Mouse (Mus musculus): Measurements from ENCODE around the gene Casp9. TPM values are rescaled to one million over a fixed set of nuclear protein-coding genes. Genes with fewer than 3 reads are reported as not detected.

Casp9 gene
- polyA plus RNA-seq, 1 experiment from 2014 or later = 14.2 TPM

DNA sequence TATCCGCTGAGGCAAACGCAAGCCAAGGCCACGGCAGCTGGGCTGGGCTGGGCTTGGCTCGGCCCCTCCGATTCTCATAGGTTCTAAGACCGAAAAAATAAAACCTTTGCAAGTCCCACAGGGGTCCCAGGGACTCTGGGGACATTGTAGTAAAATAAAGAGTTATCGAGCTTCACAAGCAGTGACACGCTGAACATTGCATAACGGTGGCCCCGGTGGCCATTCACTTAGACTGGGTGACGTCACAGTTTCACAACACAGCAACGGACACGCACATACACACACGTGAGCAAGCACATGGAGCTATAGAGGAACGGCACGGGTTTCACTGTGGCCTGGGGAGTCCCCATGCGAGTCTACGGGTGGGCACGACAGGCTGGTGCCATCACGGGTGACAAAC lies 65.1 kb downstream of the Casp9 start:
- peaks cover 3% of the 10 kb centered on the region; the same call in 1 of the 2 replicates for H3K4me1 ChIP-seq
- no peaks in the 10 kb centered on the region for H3K9me3 ChIP-seq
- no peak for ATAC-seq (ENCODE audit: insufficient number of reproducible peaks, insufficient read depth, low FRiP score, low TSS enrichment, low read depth)
- H3K9ac ChIP-seq = no peak overlapping the region
- H3K4me3 ChIP-seq = no peak overlapping the region
- no peak overlapping the region for H3K4me2 ChIP-seq
- no peaks in the 10 kb centered on the region for H3K27me3 ChIP-seq
- 92% methylated on average over 20 of the region's 20 CpGs for WGBS
- H3K27ac ChIP-seq = no peak overlapping the region
- H3K36me3 ChIP-seq = peaks cover 31% of the 10 kb centered on the region

DNA sequence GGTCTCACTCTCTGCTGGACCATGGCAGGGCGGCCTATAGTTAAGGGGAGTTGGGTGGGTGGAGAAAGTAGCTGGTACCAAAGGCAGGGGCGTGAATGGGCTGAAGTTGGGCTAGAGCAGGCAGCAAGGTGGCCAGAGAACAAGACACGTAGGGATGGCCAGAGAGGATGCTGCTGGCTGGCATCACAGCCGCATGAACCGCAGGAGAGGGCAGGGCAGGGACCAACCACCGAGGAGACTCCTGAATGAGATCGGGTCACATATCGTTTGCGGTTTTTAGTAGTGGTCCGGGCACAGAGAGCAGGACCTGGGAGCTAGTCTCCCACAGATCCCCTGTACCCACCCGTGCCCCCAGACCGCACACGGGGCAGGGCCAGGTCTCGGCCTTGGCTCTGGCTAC lies 65.9 kb downstream of the Casp9 start:
- Histone ChIP-seq H3K9ac (no peak overlapping the region), H3K36me3 (peaks cover 31% of the 10 kb centered on the region), H3K4me3 (no peak overlapping the region), H3K9me3 (no peaks in the 10 kb centered on the region), H3K27me3 (no peaks in the 10 kb centered on the region), H3K4me1 (peaks cover 7% of the 10 kb centered on the region; the same call in 1 of the 2 replicates), H3K27ac (no peak overlapping the region), H3K4me2 (no peak overlapping the region)
- no peak for ATAC-seq (ENCODE audit: insufficient number of reproducible peaks, insufficient read depth, low FRiP score, low TSS enrichment, low read depth)
- 92% methylated on average over 14 of the region's 14 CpGs for WGBS

GRCm38 (mm10) chr4:141860246-141860841 lies 66.9 kb downstream of the Casp9 start:
- Histone ChIP-seq H3K9ac (0 out of 2 replicates have a peak overlapping the region, but pooled peaks have one; percentile 16), H3K4me2 (no peak overlapping the region), H3K27ac (no peak overlapping the region), H3K4me3 (no peak overlapping the region), H3K36me3 (peaks cover 31% of the 10 kb centered on the region), H3K27me3 (no peaks in the 10 kb centered on the region), H3K9me3 (no peaks in the 10 kb centered on the region), H3K4me1 (peaks cover 7% of the 10 kb centered on the region; the same call in 1 of the 2 replicates)
- no peak for ATAC-seq (ENCODE audit: insufficient number of reproducible peaks, insufficient read depth, low FRiP score, low TSS enrichment, low read depth)
- 78% methylated on average over 19 of the region's 19 CpGs for WGBS

DNA sequence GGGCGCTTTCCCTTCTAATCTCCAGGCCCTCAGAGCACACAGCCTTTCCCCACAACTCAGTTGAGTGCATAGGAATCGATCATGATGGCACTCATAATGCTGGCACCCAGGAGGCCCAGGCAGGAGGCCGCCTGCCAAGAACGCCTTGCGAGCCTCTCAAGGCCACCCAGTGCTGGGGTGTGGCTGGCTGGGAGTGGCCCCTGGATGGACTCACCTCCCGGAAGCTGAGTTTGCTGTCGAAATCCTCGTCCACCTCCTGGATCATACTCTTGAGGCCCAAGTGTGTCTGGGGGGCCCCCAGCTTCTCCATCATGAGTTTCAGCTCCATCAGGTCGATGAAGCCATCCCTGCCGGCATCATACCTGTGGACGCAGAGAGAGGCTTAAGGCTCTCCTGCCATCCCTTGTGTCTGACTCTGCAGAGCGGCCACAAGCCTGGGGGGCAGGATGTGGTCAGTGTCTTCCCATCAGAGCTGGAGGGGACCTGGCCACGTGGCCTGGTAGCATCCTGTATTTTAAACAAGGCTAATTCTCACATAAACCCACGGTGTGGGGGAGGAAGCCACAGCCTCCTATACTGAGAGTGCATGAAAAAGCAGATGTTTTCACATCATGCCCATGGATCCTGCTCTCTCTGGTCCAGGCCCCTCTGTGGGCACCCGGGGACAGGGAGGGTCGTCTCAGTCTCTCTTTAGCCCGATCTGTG lies 68.3 kb downstream of the Casp9 start:
- Histone ChIP-seq H3K4me1 (peaks cover 13% of the 10 kb centered on the region), H3K4me2 (no peak overlapping the region), H3K27me3 (no peaks in the 10 kb centered on the region), H3K27ac (no peak overlapping the region), H3K36me3 (peaks cover 31% of the 10 kb centered on the region), H3K9me3 (no peaks in the 10 kb centered on the region), H3K9ac (no peak overlapping the region), H3K4me3 (no peak overlapping the region)
- no peak for ATAC-seq (ENCODE audit: insufficient number of reproducible peaks, insufficient read depth, low FRiP score, low TSS enrichment, low read depth)
- WGBS = 86% methylated on average over 17 of the region's 17 CpGs

- H3K4me3 ChIP-seq = no peak overlapping the region
- H3K27me3 ChIP-seq = no peaks in the 10 kb centered on the region
- peaks cover 31% of the 10 kb centered on the region for H3K36me3 ChIP-seq
- WGBS = 83% methylated on average over 5 of the region's 5 CpGs
- peaks cover 22% of the 10 kb centered on the region for H3K4me1 ChIP-seq
- no peaks in the 10 kb centered on the region for H3K9me3 ChIP-seq
- no peak overlapping the region for H3K27ac ChIP-seq
- ATAC-seq (ENCODE audit: insufficient number of reproducible peaks, insufficient read depth, low FRiP score, low TSS enrichment, low read depth) = no peak
- 0 out of 2 replicates have a peak overlapping the region, but pooled peaks have one; percentile 16 for H3K9ac ChIP-seq
- no peak overlapping the region for H3K4me2 ChIP-seq
Measured at GRCm38 (mm10) chr4:141862867-141863266, 69.5 kb downstream of the Casp9 start.

DNA sequence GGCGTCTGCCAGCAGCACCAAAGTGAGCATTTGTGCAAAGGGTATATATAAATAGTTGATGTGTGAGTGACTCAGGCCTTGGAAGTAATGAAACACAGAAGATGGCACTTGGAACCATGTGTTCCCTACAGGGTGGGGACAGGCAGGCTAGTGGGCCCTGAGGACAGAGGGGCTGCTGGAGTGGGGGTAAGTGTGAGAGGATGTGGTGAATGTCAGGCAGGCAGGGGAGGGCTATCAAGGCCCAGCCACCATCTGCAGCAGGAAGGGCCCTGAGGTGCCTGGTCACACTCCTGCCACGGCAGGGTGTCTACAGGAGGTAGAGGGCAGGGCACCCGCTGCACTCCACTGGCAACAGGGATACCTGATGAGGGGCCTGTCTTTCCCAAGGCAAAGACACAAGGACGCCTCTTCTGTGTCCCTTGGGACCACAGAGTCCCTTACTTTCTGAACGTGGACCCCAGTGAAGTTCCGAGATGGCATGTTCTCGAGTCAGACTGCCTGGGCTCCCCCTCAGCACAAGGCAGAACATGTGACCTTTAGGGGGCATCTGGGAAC lies 70.4 kb downstream of the Casp9 start:
- Histone ChIP-seq H3K9me3 (no peaks in the 10 kb centered on the region), H3K27me3 (no peaks in the 10 kb centered on the region)
- WGBS = 86% methylated on average over 7 of the region's 7 CpGs

GRCm38 (mm10) chr4:141864506-141864905 lies 71.1 kb downstream of the Casp9 start:
- H3K36me3 ChIP-seq = peaks cover 21% of the 10 kb centered on the region
- WGBS = 89% methylated on average over 8 of the region's 8 CpGs
- no peak overlapping the region for H3K27ac ChIP-seq
- no peaks in the 10 kb centered on the region for H3K27me3 ChIP-seq
- peaks cover 29% of the 10 kb centered on the region for H3K4me1 ChIP-seq
- no peak overlapping the region for H3K4me2 ChIP-seq
- ATAC-seq (ENCODE audit: insufficient number of reproducible peaks, insufficient read depth, low FRiP score, low TSS enrichment, low read depth) = no peak
- no peak overlapping the region for H3K4me3 ChIP-seq
- H3K9me3 ChIP-seq = no peaks in the 10 kb centered on the region
- H3K9ac ChIP-seq = no peak overlapping the region

More for the DNA sequence above, 70.4 kb downstream of the Casp9 start:
- Histone ChIP-seq H3K4me1 (peaks cover 29% of the 10 kb centered on the region), H3K9ac (no peak overlapping the region), H3K4me3 (no peak overlapping the region), H3K4me2 (no peak overlapping the region), H3K36me3 (peaks cover 28% of the 10 kb centered on the region), H3K27ac (no peak overlapping the region)
- ATAC-seq (ENCODE audit: insufficient number of reproducible peaks, insufficient read depth, low FRiP score, low TSS enrichment, low read depth) = no peak

DNA sequence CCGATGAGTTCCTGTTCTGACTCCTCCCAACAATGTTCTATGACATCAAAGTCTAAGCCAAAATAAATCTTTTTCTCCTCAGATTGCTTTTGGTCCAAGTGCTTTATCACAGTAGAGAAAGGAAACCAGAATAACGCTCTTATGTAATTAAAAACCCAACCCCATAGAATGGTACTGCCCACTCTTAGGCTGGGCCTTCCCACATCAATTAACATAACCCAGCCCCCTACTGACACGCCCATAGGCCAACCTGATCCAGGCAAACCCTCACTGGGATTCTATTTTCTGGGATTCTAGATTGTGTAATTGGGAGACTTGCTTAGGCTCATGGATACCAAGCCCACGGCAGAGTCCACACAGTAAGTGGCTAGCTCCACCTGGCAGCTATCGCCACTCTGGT lies 71.6 kb downstream of the Casp9 start:
- no peaks in the 10 kb centered on the region for H3K9me3 ChIP-seq
- H3K4me1 ChIP-seq = peaks cover 29% of the 10 kb centered on the region
- 93% methylated on average over 5 of the region's 5 CpGs for WGBS
- no peak for ATAC-seq (ENCODE audit: insufficient number of reproducible peaks, insufficient read depth, low FRiP score, low TSS enrichment, low read depth)
- no peaks in the 10 kb centered on the region for H3K27me3 ChIP-seq
- no peak overlapping the region for H3K4me2 ChIP-seq
- no peak overlapping the region for H3K4me3 ChIP-seq
- H3K27ac ChIP-seq = no peak overlapping the region
- H3K36me3 ChIP-seq = peaks cover 16% of the 10 kb centered on the region
- H3K9ac ChIP-seq = no peak overlapping the region

Other genes with a start within 250 kb of the Casp9 start
- gene Fblim1, start 187.5 kb upstream of the Casp9 start, polyA plus RNA-seq (2015; fragmentation: Nextera tagmentation; extraction: Ambion mirVana) = 49.0 and 56.1 TPM in 2 replicates
- 0.47 and 0.74 TPM in 2 replicates for gene Tmem82, start 175.0 kb upstream of the Casp9 start, polyA plus RNA-seq (2015; fragmentation: Nextera tagmentation; extraction: Ambion mirVana)
- 0.12 TPM in 1 of 2 replicates, not detected in the other for gene Slc25a34, start 169.8 kb upstream of the Casp9 start, polyA plus RNA-seq (2015; fragmentation: Nextera tagmentation; extraction: Ambion mirVana)
- 8.5 TPM in 2 replicates for gene Plekhm2, start 128.7 kb upstream of the Casp9 start, polyA plus RNA-seq (2015; fragmentation: Nextera tagmentation; extraction: Ambion mirVana)
- not detected in 2 replicates for gene Rsc1a1, start 108.0 kb upstream of the Casp9 start, polyA plus RNA-seq (2015; fragmentation: Nextera tagmentation; extraction: Ambion mirVana)
- 22.9 and 25.2 TPM in 2 replicates for gene Ddi2, start 70.2 kb upstream of the Casp9 start, polyA plus RNA-seq (2015; fragmentation: Nextera tagmentation; extraction: Ambion mirVana)
- 0.30 TPM in 1 of 2 replicates, not detected in the other for gene Agmat, start 46.9 kb upstream of the Casp9 start, polyA plus RNA-seq (2015; fragmentation: Nextera tagmentation; extraction: Ambion mirVana)
- gene Dnajc16, start 2.7 kb upstream of the Casp9 start, polyA plus RNA-seq (2015; fragmentation: Nextera tagmentation; extraction: Ambion mirVana) = 3.8 and 4.2 TPM in 2 replicates
- 0.25 TPM in 1 of 2 replicates, not detected in the other for gene Cela2a, start 32.5 kb downstream of the Casp9 start, polyA plus RNA-seq (2015; fragmentation: Nextera tagmentation; extraction: Ambion mirVana)
- not detected in 2 replicates for gene Ctrc, start 52.7 kb downstream of the Casp9 start, polyA plus RNA-seq (2015; fragmentation: Nextera tagmentation; extraction: Ambion mirVana)
- 51.2 and 52.0 TPM in 2 replicates for gene Efhd2, start 81.3 kb downstream of the Casp9 start, polyA plus RNA-seq (2015; fragmentation: Nextera tagmentation; extraction: Ambion mirVana)
- gene Fhad1, start 221.5 kb downstream of the Casp9 start, polyA plus RNA-seq (2015; fragmentation: Nextera tagmentation; extraction: Ambion mirVana) = 0.91 and 1.3 TPM in 2 replicates